Mouse (Mus musculus) thymus, postnatal 36 days (tissue): Measurements from ENCODE around the gene Slc2a9.

Experiments
- DNase-seq, 2 experiments: peaks; one replicate each; pipeline ENCODE4 v3.0.0; 2022; ENCODE audit warnings: mixed read lengths in 2 of 2

The Slc2a9 gene

DNA sequence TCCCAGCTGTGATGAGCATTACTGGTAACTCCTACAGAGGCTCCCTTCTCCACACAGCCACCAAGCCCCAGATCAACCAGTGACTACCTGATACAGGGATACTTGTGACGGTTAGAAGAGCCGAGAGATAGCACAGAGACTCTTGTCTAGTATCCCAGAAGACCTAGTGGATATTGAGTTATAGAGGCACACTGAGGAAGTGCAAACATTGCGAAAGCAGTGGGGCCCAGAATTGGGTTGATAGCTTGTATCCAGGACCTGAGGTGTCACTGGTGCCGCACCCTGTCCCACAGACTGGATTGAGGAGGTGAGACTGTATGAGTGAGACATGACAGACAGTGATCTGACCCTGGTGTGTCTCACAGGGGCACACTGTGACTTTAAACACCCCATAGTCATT is at the start of gene Slc2a9:
TSS of gene Slc2a9 (minus strand) at position 152 of the 400 bp plus-strand sequence.
- no peak for DNase-seq

DNA sequence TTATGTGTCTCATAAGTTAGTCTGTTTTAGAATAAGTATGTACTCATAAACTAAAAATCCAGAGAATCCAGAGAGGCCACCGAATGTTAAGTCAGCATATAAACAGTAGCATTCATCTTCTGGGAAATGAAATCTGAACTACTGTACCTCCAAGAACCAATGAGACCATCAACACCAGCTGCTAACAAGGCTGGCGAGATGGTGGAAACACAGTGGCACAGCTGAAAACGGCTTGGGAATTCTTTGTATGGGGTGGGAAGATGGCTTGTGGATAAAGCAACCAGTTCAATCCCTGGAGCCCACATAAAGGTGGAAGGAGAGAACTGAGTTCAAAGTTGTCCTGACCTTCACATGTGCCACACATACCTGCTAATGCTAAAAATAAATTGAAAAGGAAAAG is 49.7 kb upstream of the Slc2a9 start:
- no peak for DNase-seq

DNA sequence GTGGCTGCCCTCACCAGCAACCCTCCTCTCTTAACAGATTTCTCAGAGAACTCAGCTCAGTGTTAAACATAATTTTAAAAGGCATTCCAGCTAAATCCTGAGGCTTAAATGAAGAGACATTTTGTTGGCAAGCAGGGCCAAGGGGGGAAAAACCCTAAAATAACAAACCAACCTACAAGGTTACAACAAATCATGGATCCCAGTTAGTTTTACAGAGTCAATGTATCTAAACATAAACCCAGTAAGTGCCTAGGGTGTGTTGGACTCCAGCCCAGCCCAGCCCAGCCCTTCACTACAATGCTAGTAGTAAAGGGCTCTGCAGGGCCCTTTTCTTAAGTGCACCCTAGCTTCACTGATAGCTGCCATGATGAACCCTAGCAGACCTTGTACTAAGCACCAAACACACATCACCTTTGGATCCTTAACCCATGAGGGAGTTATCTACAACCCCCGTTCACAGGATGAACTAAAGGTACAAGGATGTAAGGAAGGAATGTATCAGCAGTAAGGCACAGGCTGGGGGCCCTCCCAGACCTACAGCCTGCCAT is 47.4 kb upstream of the Slc2a9 start:
- DNase-seq, result no peak

DNA sequence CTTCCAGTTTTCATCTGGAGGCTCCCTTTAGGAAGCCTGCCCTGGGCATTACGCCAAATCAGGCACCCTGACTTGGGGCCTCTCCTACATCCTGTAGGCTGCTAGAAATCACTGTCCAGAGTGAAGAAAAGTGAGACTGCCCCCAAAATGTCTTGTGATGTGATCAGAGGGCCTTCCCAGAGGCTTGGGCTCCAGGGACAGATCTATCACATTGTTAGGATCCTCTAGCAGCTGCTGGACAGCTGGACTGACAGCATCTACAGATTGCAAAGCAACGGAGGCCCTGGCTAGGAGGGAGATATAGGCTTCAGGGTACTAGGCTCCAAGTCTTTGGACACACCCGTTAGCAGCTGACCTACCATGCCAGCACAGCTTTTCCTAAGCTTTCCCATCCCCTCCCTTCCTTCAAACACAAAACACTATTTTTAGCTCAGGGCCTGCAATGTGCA is 46.5 kb upstream of the Slc2a9 start:
- no peak for DNase-seq

DNA sequence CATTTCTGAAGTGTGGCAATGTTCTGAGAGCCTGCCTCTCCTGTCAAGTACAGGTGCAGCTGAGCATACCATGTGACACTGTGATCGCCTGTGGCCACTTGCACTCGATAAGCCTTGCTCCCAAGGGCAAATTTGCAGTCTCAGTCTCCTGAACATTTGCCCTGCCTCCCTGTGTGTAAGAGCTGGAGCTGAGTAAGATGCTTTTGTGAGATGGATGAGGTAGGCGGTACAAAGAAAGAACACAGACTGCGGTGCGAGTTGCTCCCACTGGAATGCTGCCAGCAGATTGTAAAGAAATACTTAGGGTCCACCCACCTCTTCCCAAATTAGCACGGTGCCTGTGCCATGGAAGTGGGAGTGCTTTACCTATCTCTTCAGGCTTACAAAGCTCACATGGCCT is 44.4 kb upstream of the Slc2a9 start:
- DNase-seq, result no peak

DNA sequence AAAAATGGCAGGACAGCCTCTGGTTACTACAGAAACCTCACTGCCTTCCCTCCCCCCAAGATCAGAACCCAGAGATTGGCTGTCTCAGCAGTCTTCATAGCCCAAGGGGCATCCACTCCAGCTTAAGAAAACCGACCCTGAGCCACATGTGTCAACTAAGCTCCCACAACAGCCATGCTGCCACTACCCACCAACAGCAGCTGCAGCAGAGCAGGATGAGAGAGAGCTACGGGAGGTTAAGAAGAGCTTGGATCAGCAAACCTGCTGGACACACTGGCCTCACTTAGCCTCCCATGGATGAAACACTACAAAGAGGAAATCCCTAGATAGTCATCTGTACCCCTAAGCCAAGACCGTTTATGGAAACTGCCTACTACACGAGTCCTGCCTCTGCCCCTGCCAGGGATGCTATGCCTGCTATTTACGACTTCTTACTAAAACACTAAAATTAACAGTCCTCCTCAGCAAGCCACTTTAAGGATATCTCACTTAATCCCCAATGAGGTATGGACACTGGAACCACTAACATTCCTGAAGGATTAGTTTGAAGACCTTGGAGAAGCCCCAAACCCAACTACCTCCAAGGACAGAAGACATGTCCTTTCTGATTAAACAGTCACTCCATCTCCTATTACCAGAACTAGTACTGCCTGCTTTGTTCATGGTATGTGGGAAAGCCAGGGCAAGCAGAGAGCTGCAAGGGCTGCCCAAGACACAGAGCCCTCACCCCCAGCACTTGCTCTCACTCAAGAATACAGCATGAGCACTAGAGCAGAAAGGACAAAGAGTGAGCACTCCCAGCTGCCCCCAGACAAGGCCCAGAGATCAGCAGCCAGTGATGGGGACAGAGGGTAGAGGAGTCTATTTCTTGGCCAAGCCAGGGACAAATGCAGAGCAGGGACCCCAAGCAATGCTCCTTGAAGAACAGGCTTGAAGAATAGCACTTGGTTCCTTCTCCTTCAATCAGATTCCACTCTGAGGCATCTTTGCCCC is 41.8 kb upstream of the Slc2a9 start:
- DNase-seq, result no peak

DNA sequence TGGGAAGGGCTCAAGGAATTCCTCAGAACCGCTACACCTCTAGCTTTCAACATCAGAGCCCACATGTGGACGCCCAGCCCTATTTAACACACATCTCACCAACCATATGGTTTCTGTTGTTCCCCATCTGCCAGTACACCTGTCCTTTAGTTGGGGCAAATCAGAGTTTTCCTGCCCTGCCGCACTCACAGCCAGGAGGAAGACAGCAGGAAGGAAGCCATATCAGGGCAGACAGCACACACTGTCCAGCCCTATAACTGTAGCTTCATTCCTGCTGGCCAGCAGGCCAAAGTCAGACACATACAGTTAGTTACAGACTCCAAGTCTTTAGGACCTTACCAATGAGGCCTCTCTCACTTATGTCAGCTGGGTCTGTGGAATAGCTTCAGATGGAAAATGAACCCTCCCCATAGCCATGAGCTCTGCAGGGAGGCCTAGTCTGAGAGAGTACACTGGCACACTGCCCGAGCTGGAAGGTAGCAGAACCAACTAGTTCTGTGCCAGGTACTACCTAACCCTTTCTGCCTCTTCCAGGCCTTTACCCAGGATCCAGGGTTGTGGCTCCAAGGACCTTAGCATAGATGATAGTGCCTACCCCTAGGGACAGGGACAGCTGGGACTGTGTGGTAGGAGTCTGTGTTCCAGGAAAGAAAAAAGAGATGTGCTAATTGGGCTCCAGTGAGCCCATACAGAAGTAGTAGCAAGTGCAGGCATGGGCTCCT is 40.7 kb upstream of the Slc2a9 start:
- no peak for DNase-seq

DNA sequence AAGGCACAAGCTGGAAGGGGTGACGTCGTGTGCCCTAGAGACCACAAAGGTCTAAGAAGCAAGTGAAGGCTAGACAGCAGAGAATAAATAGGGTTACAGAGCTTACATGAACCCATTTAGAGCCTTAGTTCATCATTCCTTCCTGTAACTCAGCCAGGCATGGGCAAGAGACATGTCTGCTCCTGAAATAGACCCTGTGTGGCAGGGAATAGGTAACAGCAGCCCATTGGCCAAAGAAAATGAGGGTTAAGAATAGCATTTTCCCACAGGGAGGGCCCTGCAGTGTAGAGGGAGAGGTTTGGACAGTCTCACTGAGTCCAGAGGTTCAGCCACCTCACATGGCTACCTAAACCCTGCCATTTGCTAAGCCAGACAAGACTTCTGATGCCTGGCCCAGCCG is 38.8 kb upstream of the Slc2a9 start:
- no peak for DNase-seq

DNA sequence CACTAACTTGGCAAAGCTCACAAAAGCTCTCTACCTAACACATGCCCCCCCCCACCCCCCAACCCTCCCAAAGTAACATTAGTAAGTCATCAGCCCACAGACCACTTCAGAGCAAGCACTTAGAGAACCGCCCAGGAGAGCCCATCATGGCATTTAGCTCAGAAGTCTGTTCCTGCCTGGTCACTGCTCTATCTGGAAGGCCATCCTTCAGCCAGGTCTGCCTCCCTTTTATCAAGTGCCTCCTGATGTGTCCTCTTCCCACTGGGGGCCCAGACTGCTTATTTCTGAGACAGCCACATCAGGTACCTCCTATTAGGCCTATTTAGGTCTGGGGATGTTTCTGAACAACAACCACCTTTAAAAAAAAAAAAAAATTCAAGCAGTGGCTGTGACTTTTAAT is 38.0 kb upstream of the Slc2a9 start:
- DNase-seq, result no peak

DNA sequence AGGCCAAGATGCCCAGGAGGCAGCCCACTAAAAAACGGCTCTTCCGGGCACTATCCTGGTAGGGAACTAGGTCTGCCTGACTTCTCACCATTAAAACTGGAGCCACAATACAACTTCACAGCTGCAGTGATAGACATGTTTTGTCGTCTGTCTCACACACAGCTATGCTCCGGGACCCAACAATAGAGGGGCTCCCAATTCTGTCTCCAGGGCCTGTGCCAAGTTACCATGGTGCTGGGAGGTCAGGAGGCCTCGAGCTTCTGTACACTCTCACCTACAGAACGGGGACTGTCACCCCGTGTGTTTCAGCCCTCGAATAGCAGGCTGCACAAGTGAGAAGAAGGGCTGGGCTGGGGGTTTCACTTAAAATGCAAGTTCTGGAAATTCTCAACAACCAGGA is 35.6 kb upstream of the Slc2a9 start:
- no peak for DNase-seq

DNA sequence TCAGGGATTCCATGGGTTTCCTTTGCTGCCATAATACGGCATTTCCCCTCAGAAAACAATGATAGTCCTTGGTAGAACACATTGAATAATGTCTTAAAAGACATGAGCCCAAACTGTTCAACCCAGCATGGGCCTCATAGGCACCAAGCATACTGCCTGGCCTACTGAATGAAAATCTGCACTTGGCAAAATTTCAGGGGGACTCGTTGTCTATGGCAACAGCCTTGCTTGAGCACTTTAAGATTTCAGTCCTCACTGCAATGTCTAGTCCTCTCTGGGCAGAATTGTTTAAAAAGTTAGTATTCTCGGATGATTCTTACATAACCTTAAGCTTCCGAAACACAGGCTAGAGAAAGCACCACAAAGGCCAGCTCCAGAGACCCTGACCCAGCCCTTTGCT is 34.9 kb upstream of the Slc2a9 start:
- no peak for DNase-seq

DNA sequence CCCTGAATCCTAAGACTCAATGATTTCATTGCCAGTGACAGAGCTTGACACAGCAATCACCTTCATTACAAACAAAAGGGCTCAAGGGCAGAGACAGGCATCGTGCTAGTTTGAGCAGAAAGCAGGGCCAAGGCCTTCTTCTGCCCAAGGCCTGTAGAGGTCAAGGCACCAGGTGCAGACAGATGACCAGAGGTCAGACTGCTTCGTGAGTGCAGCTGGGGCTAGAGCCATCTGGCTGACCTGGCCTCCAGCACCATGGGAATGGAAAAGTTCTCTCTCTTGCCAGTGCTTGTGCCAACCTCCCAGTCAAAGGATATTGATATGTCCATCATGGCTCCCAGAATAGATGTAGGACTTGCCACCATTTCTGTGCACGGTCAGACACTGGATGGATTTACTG is 33.9 kb upstream of the Slc2a9 start:
- DNase-seq, result no peak

DNA sequence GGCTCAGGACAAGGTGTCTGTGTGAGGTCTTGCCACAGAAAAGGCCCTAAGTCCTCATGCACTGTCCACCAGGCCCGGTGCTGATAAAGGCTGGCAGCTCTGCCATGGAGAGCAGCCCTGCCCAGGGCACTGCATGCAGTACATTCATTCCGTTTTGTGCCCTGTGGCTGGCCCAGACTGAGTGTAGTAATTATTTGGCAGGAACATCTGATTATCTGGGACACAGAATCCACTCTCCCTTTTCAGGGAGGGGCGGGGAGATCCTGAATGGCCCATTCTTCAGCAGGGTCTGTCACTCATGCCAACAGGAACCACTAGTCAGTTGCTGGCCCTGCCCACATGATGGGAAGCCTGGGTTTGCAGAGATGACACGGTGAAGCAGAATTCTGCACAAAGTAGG is 29.1 kb upstream of the Slc2a9 start:
- DNase-seq, result no peak

DNA sequence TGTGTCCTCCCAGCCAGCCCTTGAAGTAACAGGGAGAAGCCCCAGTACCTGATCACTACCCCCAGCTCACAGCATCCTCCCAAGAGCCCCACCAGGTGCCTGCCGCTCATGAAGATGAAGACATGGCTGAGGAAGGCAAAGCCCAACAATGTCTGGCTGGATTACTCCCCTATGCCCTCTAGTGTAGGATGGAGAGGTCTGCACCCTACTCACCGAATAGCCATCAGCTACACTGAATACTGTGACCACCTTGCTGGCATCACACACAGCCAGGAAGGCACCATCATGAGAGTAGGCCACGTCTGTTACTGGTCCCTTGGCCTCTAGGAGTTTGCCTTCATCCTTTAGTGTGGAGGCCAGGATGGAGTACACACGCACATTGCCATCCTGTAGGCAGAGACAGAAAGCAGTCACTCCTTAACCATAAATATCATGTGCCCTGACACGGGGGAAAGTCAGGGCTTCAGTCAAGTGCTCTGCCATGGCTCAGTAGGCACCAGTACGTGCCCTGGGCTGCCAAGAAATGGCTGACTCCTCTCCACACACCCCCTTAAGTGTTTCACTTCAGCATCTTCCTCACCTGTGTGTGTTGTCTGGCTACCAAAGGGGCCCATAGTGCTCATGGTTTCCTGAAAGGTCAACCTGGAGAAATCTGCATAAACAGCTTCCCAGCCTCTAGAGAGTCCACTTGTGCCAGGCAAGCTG is 26.9 kb upstream of the Slc2a9 start:
- no peak for DNase-seq

DNA sequence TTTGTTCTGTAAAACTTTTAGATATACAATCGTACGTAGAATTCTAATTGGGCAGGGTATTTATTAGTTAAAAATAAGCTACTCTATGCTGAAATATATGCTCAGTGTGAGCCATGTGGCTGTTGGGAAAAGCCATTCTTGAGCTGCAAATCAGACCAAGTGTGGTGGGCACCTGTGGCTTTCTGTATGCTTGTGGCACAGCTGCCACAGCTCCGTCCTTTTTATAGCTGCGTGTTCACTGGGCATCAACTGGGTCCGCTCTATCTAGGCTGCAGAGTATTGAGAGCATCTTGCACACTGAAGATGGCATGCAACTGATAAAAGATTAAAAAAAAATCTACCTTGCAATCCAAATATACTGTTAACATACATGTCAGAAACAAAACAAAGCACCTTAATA is 20.0 kb upstream of the Slc2a9 start:
- DNase-seq, result no peak

DNA sequence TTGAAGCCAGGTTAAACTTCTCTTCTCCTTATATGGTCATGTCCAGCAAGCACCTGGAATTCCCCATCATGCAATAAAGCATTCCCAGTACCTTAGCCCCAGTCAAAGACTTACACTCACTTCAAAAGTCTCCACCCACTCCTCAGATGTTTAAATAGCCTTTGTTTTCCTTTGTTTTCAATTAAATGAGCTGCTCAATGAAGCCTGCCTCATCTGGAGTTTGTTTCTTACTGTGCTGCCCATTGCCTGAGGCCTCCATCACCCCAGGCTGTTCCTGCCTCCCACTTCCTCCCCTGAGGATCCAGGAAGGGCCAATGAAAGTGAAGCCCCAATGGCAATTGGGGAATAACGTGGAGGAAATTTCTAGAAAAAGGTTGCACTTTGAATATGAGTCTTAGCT is 17.9 kb upstream of the Slc2a9 start:
- DNase-seq, result no peak

DNA sequence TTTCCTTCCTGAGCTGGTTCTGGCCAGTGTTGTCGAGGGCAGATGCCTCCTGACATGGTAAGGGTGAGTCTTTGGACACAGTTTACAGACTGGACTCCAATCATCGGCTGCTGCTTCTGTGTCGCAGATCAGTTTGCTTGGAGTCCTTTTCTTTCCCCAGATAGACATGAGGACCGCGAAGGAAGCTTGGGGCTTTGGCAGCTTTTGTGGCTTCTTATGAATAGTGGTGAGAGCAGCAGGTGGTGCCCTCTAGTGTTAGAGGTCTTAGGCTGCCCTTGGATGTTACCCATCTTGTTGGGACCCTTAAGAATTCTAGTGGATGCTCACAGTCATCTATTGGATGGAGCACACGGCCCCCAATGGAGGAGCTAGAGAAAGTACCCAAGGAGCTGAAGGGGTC is 13.3 kb upstream of the Slc2a9 start:
- DNase-seq, result peak; percentile 28 to 29

DNA sequence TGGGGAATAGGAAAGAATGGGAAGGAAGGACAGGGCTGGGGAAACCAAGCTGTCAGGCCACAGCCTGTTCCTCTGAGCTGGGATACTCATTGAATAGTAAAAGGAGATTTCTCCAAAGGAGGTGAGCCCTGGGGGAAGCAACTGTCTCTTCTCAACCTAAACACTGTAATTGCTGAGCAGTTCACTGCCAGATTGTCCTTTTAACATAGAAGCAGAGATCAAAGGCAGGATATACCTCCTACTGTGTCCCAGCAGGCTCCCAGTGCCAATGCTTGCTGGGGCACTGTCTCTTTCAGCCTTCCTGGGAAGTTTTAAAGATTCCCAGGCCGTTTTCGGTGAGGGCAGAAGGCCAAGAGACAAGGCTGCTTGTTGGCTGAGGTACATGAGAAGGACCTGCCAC is 10.0 kb upstream of the Slc2a9 start:
- DNase-seq, result no peak

DNA sequence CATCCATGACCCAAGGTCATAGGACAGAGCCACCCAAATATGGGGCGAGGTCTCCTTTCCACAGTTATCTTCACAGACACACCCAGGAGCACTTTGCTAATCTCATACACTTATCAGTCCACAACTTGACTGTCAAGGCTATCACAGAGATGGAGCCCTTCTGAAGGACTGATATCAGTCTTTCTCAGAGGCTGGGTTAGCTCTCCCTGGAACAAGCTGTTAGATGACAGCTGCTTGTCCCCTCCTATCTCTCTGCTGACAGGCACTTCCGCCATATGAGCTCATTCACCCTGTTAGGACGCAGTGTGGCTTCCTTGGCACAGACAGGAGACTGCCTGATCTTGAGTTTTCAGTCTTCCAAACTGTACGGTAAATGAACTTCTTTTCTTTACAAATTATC is 6.6 kb upstream of the Slc2a9 start:
- DNase-seq, result no peak

DNA sequence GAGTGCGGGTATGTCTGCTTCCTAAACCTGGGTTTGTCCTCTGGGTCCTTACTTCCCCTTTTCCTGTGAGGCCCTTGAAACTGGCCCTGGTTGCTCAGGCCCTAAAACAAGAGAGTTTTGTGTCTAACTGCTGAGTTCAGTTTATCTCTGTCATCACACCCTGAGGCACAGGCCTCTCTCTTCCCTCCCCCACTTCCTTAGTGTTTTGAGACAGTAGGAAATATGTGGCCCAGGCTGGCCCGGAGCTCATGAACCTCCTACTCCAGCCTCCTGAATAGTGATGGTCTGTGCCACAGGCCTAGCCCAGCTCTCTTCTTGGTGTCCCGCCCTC is 2.5 kb upstream of the Slc2a9 start:
- DNase-seq, result no peak

DNA sequence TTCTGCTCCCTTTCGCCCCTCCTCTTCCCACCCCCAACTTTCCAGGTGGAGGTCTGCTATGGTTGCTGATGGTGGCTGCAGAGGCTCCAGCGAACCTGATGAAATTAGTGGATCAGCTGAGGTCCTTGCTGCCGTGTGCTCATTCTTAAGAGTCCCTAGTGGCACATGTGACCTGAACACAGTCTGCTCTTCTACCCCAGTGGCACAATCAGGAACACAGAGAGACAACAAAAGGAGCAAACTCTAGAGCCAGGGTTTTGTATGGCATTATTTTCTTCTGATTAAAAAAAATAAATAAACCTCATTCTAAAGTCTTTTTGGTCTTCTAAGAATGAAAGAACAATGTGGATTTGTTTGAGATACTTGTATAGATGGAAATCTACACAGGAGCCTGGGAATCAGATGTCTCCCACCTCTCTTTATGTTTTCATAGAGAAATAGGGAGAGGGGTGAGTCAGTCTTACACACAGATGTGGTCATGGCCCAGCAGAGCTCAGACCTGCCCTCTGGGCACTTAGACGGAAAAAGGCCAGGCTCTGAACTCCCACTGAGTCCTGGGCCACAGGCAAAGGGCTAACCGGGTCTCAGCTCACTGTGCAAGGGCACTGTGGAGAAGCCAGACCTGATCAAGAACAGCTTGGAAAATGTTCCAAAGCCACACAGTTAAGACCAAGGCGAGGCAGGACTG is 1.9 kb upstream of the Slc2a9 start:
- no peak for DNase-seq

DNA sequence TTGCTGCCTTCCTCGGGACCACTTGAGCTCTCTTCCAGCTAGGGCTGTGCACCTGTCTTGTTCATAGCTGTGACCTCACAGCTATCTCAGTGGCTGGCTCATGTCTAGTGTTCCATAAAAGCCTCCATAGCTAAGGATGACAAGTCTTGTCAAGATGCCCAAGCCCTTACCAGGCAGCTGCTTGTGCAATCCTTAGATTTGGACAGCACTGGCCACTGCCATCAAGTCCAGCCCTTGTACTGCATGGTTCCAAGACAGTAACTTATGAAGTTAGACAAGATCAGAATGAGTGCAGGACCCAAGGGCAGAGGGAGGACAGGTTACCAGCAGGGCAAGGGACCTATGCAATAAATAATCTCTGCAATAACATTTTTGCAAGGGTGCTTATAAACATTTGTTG is 1.2 kb upstream of the Slc2a9 start:
- DNase-seq, result no peak

DNA sequence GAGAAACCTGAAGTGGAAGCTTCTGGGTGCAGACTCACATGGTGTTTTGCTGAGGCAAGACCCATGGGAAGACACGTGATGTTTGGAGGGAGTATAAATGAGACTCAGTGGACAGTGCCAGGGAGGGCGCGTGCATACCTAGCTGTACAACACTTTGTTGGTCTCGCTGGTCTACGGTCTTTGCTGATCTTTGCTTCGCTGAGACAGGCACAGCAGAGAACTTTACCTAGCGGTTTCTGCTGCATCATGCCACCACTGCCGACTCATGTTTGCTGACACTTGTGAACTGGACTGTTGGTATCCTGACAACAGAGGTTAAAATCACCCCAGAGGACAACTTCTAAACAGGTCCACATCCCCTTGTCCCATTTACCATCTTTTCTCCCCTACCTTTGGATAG is 2.9 kb downstream of the Slc2a9 start:
- no peak for DNase-seq
